Mouse (Mus musculus): Measurements from ENCODE around the gene Mrpl22. TPM values are rescaled to one million over a fixed set of nuclear protein-coding genes. Genes with fewer than 3 reads are reported as not detected.
"Not testable (repeated sequence)": the region's sequence is repeated elsewhere in the genome, so short reads cannot be mapped to it uniquely, and the experiment has no call there.

The Mrpl22 gene
- polyA plus RNA-seq, 1 experiment: 30.0 TPM

DNA sequence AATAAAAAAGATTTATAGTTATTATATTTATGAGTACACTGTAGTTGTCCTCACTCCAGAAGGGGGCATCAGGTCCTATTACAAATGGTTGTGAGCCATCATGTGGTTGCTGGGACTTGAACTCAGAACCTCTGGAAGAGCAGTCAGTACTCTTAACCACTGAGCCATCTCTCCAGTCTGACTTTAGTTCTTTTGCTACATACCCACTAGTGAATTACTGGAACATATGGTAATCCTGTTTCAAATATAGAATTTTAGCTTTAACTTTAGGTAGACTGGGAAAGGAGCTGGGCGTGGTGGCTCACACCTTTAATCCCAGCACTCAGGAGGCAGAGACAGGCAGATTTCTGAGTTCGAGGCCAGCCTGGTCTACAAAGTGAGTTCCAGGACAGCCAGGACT is 56.6 kb downstream of the Mrpl22 start:
- not testable (repeated sequence) for DNase-seq (ENCODE audit: low read depth)

Other genes starting within 250 kb of the Mrpl22 start
- 43.0 and 56.5 TPM in 2 replicates for gene Larp1, start 162.6 kb upstream of the Mrpl22 start, polyA plus RNA-seq (2012; rRNA removed)
- gene Gm12248, start 78.5 kb upstream of the Mrpl22 start, polyA plus RNA-seq (2012; rRNA removed): 1.2 and 1.3 TPM in 2 replicates
- 52.2 and 54.6 TPM in 2 replicates for gene Cnot8, start 67.5 kb upstream of the Mrpl22 start, polyA plus RNA-seq (2012; rRNA removed)
- gene Gemin5, start 3.1 kb upstream of the Mrpl22 start, polyA plus RNA-seq (2012; rRNA removed): 8.0 and 8.1 TPM in 2 replicates
- gene Igtp, start 27.9 kb downstream of the Mrpl22 start, polyA plus RNA-seq (2012; rRNA removed): 12.6 and 14.0 TPM in 2 replicates
- 9.2 and 11.4 TPM in 2 replicates for gene Irgm2, start 28.0 kb downstream of the Mrpl22 start, polyA plus RNA-seq (2012; rRNA removed)
- 2.7 and 4.6 TPM in 2 replicates for gene 4930438A08Rik, start 103.1 kb downstream of the Mrpl22 start, polyA plus RNA-seq (2012; rRNA removed)
- 42.3 and 45.8 TPM in 2 replicates for gene Zfp692, start 135.4 kb downstream of the Mrpl22 start, polyA plus RNA-seq (2012; rRNA removed)
- 47.1 and 48.3 TPM in 2 replicates for gene Zfp672, start 158.7 kb downstream of the Mrpl22 start, polyA plus RNA-seq (2012; rRNA removed)
- gene Sh3bp5l, start 159.1 kb downstream of the Mrpl22 start, polyA plus RNA-seq (2012; rRNA removed): 56.5 and 58.4 TPM in 2 replicates
- gene Lypd8, start 207.4 kb downstream of the Mrpl22 start, polyA plus RNA-seq (2012; rRNA removed): 1,979 and 3,212 TPM in 2 replicates
- gene 1810065E05Rik, start 249.4 kb downstream of the Mrpl22 start, polyA plus RNA-seq (2012; rRNA removed): 0.32 and 0.60 TPM in 2 replicates

Data from gonadal fat pad, adult 2 months (tissue).